In genomic region chr10:18352937-18353336, GRCm38 (mm10) we compare ENCODE assay signal across 21 mouse cellular contexts.
"Had no signal": no experiment of that assay in that cellular context is flagged by ENCODE, and none has a peak within 500 bp of the region (broad histone marks: within the 10 kb centered on the region; RNA-seq: fewer than 3 reads in every experiment).

No protein-coding gene starts in this region.

- H3K4me1 ChIP-seq: heart, embryonic 15.5 days; liver, embryonic 12.5 days had no signal

- H3K27me3 ChIP-seq: heart, embryonic 13.5 days; heart, embryonic 15.5 days; hindbrain, embryonic 13.5 days; hindbrain, embryonic 15.5 days; limb, embryonic 13.5 days; limb, embryonic 15.5 days; liver, embryonic 12.5 days had no signal

- H3K4me2 ChIP-seq: heart, embryonic 11.5 days; heart, embryonic 13.5 days; heart, embryonic 15.5 days; hindbrain, embryonic 13.5 days; hindbrain, embryonic 15.5 days; limb, embryonic 13.5 days; limb, embryonic 15.5 days; liver, embryonic 12.5 days had no signal

- H3K9me3 ChIP-seq: heart, embryonic 13.5 days; heart, embryonic 15.5 days; hindbrain, embryonic 13.5 days; hindbrain, embryonic 15.5 days; limb, embryonic 13.5 days; limb, embryonic 15.5 days; liver, embryonic 12.5 days had no signal

- DNase-seq: forebrain, postnatal 0 days; gastrocnemius, postnatal 14 days; gastrocnemius, postnatal 36 days; heart, adult 11 months; heart, adult 2 months; heart, postnatal 14 days; heart, postnatal 36 days; layer of hippocampus, adult 9-11 months; layer of hippocampus, postnatal 36 days; left cerebral cortex, postnatal 4 days had no signal

- H3K27ac ChIP-seq: heart, adult 2 months; heart, embryonic 13.5 days; heart, embryonic 15.5 days; hindbrain, embryonic 13.5 days; hindbrain, postnatal 0 days; limb, embryonic 13.5 days; limb, embryonic 15.5 days; liver, embryonic 12.5 days; liver, embryonic 14.5 days had no signal

- H3K4me3 ChIP-seq: heart, adult 2 months; heart, embryonic 13.5 days; heart, embryonic 15.5 days; hindbrain, embryonic 13.5 days; hindbrain, embryonic 15.5 days; limb, embryonic 13.5 days; limb, embryonic 15.5 days; liver, embryonic 12.5 days had no signal

- ATAC-seq: forebrain, postnatal 0 days; hindbrain, postnatal 0 days; intestine, embryonic 16.5 days; liver, embryonic 12.5 days had no signal

- H3K36me3 ChIP-seq: heart, embryonic 13.5 days; heart, embryonic 15.5 days; hindbrain, embryonic 13.5 days; hindbrain, embryonic 15.5 days; limb, embryonic 13.5 days; limb, embryonic 15.5 days; liver, embryonic 12.5 days had no signal

- H3K9ac ChIP-seq: forebrain, postnatal 0 days; heart, embryonic 13.5 days; heart, embryonic 15.5 days; hindbrain, embryonic 13.5 days; hindbrain, embryonic 15.5 days; limb, embryonic 13.5 days; limb, embryonic 15.5 days; liver, embryonic 12.5 days; liver, embryonic 14.5 days had no signal
